Mouse (Mus musculus) left cerebral cortex, adult 11 months (tissue): ENCODE data around the gene Gast.
A peak's percentile ranks its signal among the peaks of the same experiment; 100 is the strongest.

Experiments
- DNase-seq: peaks from one replicate; pipeline ENCODE4 v3.0.0; 2022; ENCODE audit warnings: low spot score

The Gast gene

GRCm38 (mm10) chr11:100362209-100362978, 28.2 kb downstream of the Gast start:
- DNase-seq = peak; percentile 71

- peak; percentile 51 for DNase-seq
Observed at GRCm38 (mm10) chr11:100362979-100363562, 28.9 kb downstream of the Gast start.

- no peak for DNase-seq
Observed at GRCm38 (mm10) chr11:100369145-100369544, 34.9 kb downstream of the Gast start.

- DNase-seq = no peak
Observed at GRCm38 (mm10) chr11:100369822-100370221, 35.6 kb downstream of the Gast start.

GRCm38 (mm10) chr11:100371981-100372558, 37.9 kb downstream of the Gast start:
- no peak for DNase-seq

GRCm38 (mm10) chr11:100375127-100375526, 40.9 kb downstream of the Gast start:
- no peak for DNase-seq

GRCm38 (mm10) chr11:100376005-100376404, 41.8 kb downstream of the Gast start:
- DNase-seq = no peak

- DNase-seq = no peak
Observed at GRCm38 (mm10) chr11:100376746-100377389, 42.7 kb downstream of the Gast start.

GRCm38 (mm10) chr11:100377989-100378388, 43.8 kb downstream of the Gast start:
- DNase-seq = no peak

GRCm38 (mm10) chr11:100378446-100378845, 44.2 kb downstream of the Gast start:
- no peak for DNase-seq

GRCm38 (mm10) chr11:100379311-100379710, 45.1 kb downstream of the Gast start:
- DNase-seq = no peak

GRCm38 (mm10) chr11:100382682-100383081, 48.5 kb downstream of the Gast start:
- DNase-seq = no peak

GRCm38 (mm10) chr11:100385016-100385415, 50.8 kb downstream of the Gast start:
- no peak for DNase-seq

- DNase-seq = no peak
Observed at GRCm38 (mm10) chr11:100386586-100386985, 52.4 kb downstream of the Gast start.
